Mouse (Mus musculus): ENCODE data around the gene Suclg2.

Suclg2 gene

GRCm38 (mm10) chr6:95718031-95718968, at the start of gene Suclg2:
TSS of gene Suclg2 (minus strand) at chr6:95718800.
- DNase-seq (ENCODE audit: low read depth, low spot score) = peak; percentile 49

GRCm38 (mm10) chr6:95766566-95766965, 48.0 kb upstream of the Suclg2 start:
- no peak for DNase-seq (ENCODE audit: low read depth, low spot score)

GRCm38 (mm10) chr6:95759558-95760172, 41.1 kb upstream of the Suclg2 start:
- peak; percentile 71 for DNase-seq (ENCODE audit: low read depth, low spot score)

GRCm38 (mm10) chr6:95742378-95742777, 23.8 kb upstream of the Suclg2 start:
- no peak for DNase-seq (ENCODE audit: low read depth, low spot score)

- DNase-seq (ENCODE audit: low read depth, low spot score) = no peak
Measured at GRCm38 (mm10) chr6:95731570-95732367, 13.2 kb upstream of the Suclg2 start.

GRCm38 (mm10) chr6:95729399-95729798, 10.8 kb upstream of the Suclg2 start:
- no peak for DNase-seq (ENCODE audit: low read depth, low spot score)

GRCm38 (mm10) chr6:95725281-95725680, 6.7 kb upstream of the Suclg2 start:
- DNase-seq (ENCODE audit: low read depth, low spot score) = no peak

- DNase-seq (ENCODE audit: low read depth, low spot score) = no peak
Measured at GRCm38 (mm10) chr6:95723361-95723760, 4.8 kb upstream of the Suclg2 start.

- no peak for DNase-seq (ENCODE audit: low read depth, low spot score)
Measured at GRCm38 (mm10) chr6:95719791-95720190, 1.2 kb upstream of the Suclg2 start.

GRCm38 (mm10) chr6:95718969-95719333, 351 bp upstream of the Suclg2 start:
- DNase-seq (ENCODE audit: low read depth, low spot score) = no peak

- no peak for DNase-seq (ENCODE audit: low read depth, low spot score)
Measured at GRCm38 (mm10) chr6:95717071-95717470, 1.5 kb downstream of the Suclg2 start.

- no peak for DNase-seq (ENCODE audit: low read depth, low spot score)
Measured at GRCm38 (mm10) chr6:95716476-95716875, 2.1 kb downstream of the Suclg2 start.

- DNase-seq (ENCODE audit: low read depth, low spot score) = no peak
Measured at GRCm38 (mm10) chr6:95713245-95713644, 5.4 kb downstream of the Suclg2 start.

GRCm38 (mm10) chr6:95712081-95712480, 6.5 kb downstream of the Suclg2 start:
- no peak for DNase-seq (ENCODE audit: low read depth, low spot score)

GRCm38 (mm10) chr6:95711671-95712070, 6.9 kb downstream of the Suclg2 start:
- DNase-seq (ENCODE audit: low read depth, low spot score) = no peak

- no peak for DNase-seq (ENCODE audit: low read depth, low spot score)
Measured at GRCm38 (mm10) chr6:95710886-95711285, 7.7 kb downstream of the Suclg2 start.

GRCm38 (mm10) chr6:95709531-95709930, 9.1 kb downstream of the Suclg2 start:
- DNase-seq (ENCODE audit: low read depth, low spot score) = no peak

GRCm38 (mm10) chr6:95709106-95709505, 9.5 kb downstream of the Suclg2 start:
- no peak for DNase-seq (ENCODE audit: low read depth, low spot score)

GRCm38 (mm10) chr6:95704626-95705025, 14.0 kb downstream of the Suclg2 start:
- no peak for DNase-seq (ENCODE audit: low read depth, low spot score)

GRCm38 (mm10) chr6:95702200-95702599, 16.4 kb downstream of the Suclg2 start:
- no peak for DNase-seq (ENCODE audit: low read depth, low spot score)

- DNase-seq (ENCODE audit: low read depth, low spot score) = no peak
Measured at GRCm38 (mm10) chr6:95701786-95702185, 16.8 kb downstream of the Suclg2 start.

- DNase-seq (ENCODE audit: low read depth, low spot score) = no peak
Measured at GRCm38 (mm10) chr6:95700981-95701610, 17.5 kb downstream of the Suclg2 start.

Data from brain, embryonic 18.5 days (tissue).